Mouse (Mus musculus) adipocyte (in vitro differentiated cells): Measurements from ENCODE around the gene Cox8c.
A peak's percentile ranks its signal among the peaks of the same experiment; 100 is the strongest.

Experiments
- DNase-seq: peaks from one replicate; pipeline ENCODE4 v3.0.0-alpha.2; 2016; ENCODE audit warnings: low spot score

Gene Cox8c

GRCm38 (mm10) chr12:102899091-102899490 lies at the start of gene Cox8c:
TSS of gene Cox8c (plus strand) at chr12:102899316.
- DNase-seq, result no peak

DNA sequence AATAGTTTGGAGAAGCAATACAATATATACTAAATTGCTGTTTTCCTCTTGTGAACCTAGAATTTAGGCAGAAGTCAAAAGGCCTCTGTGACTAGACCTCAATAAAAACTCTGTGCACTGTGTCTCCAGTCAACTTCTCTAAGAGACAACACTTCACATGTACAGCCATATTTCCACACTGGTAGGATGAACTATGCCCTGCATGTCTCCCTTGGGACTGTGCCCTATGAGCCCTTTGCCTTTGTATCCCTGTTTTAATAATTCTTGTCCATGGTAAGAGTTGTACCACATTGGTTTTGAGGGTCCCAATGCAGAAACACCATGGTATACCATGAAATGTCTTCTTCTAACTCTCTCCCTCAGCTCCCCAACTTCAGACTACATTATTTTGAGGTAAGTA lies 38.3 kb upstream of the Cox8c start:
- peak; percentile 55 for DNase-seq

DNA sequence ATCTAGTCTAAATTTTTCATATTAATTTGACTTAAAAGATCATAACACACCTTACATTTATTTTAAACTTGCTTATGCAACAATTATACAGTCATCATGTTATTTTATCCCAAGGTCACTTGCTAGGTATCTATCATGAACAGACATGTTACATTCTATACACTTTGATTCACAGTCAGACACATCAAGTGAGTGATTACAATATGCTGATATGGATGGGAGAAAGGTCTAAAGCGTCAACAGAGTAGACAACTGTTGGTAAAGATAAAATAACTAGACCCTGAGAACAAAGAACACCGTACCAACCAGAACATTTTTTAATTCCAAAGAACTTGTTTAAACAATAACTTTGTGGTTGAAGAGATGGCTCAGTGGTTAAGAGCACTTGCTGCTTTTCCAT lies 29.3 kb upstream of the Cox8c start:
- DNase-seq, result no peak

DNA sequence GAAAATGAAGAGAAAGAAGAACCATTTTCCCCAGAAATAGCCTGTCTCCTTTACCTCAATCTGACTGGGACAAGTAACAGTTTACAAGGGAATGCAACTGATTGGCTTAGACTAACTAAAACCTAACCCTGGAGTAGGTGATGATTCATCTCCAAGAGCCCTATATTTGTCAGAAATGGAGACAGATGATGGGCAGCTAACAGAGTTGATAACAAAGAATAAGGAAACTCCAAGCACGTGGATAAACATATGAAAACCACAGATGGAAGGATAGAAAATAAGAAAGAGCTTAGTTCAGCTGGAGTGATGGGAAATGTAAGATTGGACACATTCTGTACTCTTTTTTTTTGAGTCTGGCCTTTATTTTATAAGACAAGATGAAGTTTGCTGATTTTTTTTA lies 28.6 kb upstream of the Cox8c start:
- DNase-seq, result no peak

DNA sequence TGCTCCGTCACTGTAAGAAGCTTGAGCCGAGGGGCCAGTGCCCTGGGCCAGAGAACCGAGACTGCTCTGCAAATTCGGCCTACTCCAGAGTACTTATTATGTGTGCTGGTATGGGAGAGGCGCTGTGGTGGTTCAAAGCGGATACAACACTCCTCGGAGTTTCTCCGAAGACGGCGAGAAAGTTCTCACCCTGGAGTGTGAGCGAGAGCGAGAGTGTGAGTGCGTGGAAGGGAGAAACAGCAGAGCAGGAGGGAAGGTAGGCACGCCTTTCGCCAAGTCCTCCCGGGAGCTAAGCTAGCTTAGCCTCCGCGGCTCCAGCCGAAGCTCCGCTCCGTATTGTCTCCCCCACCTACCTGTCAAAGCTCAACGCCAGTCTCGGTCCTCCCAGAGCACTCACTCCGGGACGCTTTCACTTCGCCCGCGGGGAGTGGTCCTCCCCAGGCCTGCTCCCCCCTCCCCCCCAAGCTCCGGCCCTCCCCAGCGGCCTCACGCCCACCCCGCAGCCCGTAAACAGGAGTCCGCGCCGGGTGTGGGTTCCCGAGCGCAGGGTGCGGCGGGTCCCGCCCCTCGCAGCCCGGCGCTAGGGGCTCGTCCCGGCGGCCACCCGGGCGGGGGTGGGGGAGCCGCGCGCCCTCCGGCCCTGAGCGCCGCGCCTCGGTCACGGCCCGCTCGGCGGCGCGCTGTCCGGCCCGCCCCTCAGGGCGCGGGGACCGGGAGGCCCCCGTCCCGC lies 21.6 kb upstream of the Cox8c start:
- peak; percentile 57 for DNase-seq

DNA sequence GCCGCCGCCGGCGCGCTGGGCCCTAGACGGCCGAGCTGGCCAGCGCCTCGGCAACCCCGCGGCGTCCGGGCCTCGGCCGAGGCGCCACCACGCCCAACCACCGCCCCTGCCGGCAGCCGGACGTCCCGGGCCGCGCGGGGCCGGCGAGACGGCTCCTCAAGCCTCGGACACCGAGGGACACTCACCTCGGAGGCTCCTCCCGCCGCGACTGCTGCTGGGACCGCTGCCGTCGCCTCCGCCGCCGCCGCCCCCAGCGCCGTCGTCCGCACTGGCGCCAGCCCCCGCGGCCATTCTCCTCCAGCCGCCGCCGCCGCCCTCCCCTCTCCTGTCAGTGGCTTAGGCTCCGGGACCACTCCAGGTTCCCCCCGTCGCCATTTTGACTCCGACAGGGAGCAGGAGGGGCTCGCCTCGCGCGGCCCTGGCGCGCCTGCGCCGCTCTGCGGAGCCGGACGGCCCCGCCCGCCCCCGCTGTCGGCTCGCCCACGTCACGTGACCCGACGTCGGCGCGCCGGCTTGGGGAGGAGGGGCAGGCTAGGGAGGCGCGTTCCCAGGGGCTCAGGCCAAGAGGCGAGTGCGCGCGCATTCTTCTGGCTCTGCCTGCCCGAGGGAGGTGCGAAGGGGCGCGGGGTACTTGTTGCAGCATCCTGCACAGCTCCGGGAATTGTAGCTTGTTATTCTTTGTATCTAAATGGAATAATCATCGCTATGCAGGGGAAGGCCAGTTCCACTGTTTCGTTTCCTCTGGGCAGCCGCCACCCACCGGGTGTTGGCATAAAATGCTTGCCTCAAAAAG lies 20.9 kb upstream of the Cox8c start, which contains the start of gene Btbd7:
Gene Btbd7 (minus strand): TSS at position 441 of the 793 bp plus-strand sequence.
- DNase-seq, result peak; percentile 95

GRCm38 (mm10) chr12:102878901-102879300 lies 20.2 kb upstream of the Cox8c start:
- DNase-seq, result no peak

- DNase-seq, result peak; percentile 50
Observed at GRCm38 (mm10) chr12:102885735-102886134, 13.4 kb upstream of the Cox8c start.

DNA sequence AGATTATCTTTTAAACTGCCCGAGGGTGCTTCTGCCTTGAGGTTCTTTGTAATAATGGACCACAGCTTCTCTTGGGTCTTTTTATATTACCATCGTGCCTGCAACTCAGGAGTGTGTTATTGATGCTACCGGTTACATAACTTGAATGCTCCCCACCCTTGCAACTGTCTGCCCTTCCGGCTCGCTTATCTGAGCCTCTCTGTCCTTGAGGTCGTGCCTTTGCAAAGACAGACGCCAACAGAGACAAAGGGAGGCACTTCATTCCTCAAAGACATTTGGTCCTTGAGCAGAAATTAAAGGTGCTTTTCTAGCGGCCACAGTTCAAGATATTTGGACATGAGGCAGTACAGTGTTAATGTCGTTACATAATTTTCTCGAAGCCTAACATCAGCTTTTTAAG lies 11.8 kb upstream of the Cox8c start:
- no peak for DNase-seq

GRCm38 (mm10) chr12:102888568-102888967 lies 10.5 kb upstream of the Cox8c start:
- no peak for DNase-seq

DNA sequence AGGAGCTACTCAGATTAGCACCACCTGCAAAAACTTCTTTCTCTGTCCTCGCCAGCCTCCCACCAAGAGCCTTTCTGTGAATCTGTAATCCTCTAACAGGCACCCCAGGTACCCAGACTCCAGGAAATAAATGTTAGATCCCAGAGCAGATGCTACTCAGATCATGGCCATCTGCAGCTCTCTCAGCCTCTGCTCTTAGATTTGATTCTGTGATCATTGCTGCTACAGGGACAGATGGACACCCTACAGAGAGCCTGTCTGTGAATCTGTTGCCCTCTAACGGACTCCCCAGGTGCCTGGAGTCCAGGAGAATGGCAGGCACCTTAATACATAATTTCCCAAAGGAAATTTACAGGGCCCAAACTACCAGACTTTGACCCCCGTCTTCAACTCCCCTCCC lies 9.1 kb downstream of the Cox8c start:
- DNase-seq, result no peak

DNA sequence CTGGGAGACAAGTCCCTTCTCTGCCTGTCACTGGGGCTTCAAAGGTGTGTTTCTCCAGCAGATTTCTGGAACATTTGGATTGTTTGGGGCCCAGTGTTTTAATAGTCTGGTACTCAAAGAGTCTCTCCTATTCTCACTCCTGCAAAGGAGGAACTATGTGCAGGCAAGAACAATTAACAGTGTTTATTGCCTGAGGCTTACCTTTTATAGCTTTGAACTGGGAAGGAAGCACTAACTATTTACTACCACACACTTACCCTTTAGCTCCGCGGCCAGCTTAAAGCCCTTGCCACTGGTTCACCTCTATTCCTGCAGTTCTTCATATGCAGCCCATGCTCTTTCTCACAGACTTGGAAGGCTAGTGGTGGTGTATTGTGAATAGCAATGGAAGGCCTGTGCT lies 17.0 kb downstream of the Cox8c start:
- no peak for DNase-seq

GRCm38 (mm10) chr12:102929764-102930163 lies 30.6 kb downstream of the Cox8c start:
- DNase-seq, result no peak

- no peak for DNase-seq
Observed at GRCm38 (mm10) chr12:102930335-102930734, 31.2 kb downstream of the Cox8c start.

- no peak for DNase-seq
Observed at GRCm38 (mm10) chr12:102930789-102931188, 31.7 kb downstream of the Cox8c start.

- DNase-seq, result no peak
Observed at GRCm38 (mm10) chr12:102935892-102936291, 36.8 kb downstream of the Cox8c start.

DNA sequence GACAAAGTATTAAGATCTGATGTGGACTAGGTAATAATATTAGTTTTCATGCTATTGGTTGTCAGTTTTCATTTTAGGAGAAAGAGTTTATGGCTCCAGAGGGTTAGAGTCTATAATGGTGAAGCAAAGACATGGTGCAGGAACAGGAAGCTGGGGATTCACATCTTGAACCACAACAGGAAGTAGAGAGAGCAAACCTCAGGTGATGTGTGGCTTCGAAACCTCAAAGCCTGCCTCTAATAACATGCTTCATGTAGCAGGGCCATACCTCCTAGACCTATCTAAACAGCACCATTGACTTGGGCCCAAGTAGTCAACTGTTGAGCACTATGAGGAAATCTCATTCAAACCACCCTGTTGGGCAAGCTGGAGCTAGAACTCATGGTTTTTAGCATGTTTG lies 46.5 kb downstream of the Cox8c start:
- no peak for DNase-seq

DNA sequence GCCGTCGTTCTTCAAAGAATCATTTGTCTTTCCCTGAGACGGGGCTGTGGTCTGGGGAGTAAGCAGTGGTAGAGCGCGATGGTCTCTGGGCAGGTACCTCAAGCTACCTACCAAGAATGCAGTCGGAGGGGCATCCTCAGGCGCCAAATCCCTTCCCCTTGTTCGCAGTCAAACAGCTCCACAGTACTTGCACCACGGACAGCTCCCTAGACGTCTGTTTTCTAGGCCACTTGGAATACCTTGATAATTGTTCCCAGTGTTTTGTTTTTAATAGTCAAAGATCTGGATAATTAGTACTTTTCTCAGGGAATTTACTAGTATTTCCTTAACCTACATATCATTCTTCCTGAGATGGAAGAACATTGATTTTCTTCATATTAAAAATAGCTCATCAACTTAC lies 48.7 kb downstream of the Cox8c start:
- no peak for DNase-seq

DNA sequence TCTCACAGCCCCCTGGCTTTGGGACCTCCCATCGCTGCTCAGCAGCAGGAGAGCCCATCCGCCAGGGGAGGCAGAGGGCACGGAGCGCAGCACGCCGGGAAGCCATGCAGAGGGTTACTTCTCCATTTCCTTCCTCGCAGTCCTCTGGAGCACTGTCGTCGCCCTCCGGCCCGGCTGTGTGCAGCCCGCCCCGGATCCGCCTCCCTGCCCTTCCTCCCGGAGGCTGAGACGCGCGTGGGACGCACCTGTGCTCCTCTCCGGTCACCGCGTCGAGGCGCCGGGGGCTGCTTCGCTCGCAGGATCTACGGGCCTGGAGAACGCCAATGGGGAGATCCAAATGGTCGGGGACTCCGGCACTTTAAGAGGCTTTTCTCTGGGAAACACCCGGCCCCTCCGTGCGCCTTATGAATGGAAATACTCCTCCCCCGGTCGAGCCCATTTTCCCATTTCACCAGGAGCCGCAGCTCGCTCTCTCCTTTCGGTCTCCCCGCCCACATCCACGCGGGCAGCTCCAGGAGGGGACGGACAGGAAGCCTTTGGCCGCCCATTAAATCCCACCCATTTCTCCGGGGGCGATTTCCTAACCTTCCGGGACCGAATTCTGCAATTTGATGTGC lies 49.8 kb downstream of the Cox8c start, which contains the start of gene Unc79:
Gene Unc79 (plus strand): TSS at position 82 of the 617 bp plus-strand sequence.
- no peak for DNase-seq

- DNase-seq, result no peak
Observed at GRCm38 (mm10) chr12:102949395-102950208, 50.5 kb downstream of the Cox8c start.
